Mouse (Mus musculus) embryonic fibroblast, embryonic 13.5 days (primary cell): Measurements from ENCODE around the gene Hcst.

Experiments used
- CTCF ChIP-seq: IDR thresholded peaks from 2 replicates; pipeline ENCODE4 v1.5.1; 2011; ENCODE audit warnings: mild to moderate bottlenecking, control low read depth, low read length, moderate library complexity, borderline replicate concordance; ENCODE audit not compliant: insufficient read depth
- POLR2A ChIP-seq: IDR thresholded peaks from 2 replicates; pipeline ENCODE4 v1.6.1; 2011; ENCODE audit warnings: low read depth, mild to moderate bottlenecking, control low read depth, low read length, moderate library complexity

DNA sequence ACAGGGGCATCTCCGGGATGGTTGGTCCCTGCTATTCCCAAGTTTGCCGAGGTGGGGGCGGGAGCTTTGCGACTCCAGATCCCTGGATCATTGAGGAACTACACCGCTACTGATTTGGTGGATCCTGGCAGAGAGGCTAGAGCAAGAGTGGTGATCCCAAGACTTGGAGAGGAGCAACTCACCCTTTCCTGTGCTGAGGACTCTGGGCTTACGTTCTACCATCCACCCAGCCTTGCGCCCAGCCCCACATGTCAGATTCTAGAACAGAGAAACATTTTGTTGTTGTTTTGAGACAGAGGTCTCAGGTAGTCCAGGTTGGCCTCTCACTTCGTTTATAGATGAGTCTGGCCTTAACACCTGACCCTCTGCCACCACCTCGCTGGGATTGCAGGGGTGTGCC, 2.9 kb upstream of the Hcst start:
- no peak for TF ChIP-seq CTCF
- TF ChIP-seq POLR2A: no peak
